23 mouse cellular contexts compared by ENCODE assay signal in the genomic region with DNA sequence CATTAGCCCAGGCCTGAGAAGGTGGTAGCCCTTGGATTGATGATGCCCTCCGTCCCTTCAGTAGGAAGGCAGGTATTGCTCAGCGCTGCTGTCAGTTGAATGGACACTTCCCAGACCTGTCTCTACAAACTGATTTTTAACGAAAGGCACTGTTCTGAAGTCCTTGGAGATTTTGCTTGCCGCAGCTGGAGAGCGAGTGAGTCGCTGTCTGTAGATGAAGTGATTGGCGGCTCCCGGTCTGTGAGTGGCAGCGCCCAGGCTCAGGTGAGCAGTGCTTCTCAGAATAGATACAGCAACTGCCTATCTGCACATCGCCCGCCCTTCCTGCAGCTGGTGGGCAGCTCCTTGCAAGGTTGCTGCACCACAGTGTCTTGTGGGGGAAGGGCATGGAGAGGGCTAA. TPM values are rescaled to one million over a fixed set of nuclear protein-coding genes. Genes with fewer than 3 reads are reported as not detected.
DNase-seq lines count a peak whose midpoint lies in the region; ATAC-seq lines count a peak whose summit lies in the region.
"Had no signal": no experiment of that assay in that cellular context is flagged by ENCODE, and none has a peak within 500 bp of the region (broad histone marks: within the 10 kb centered on the region; RNA-seq: fewer than 3 reads in every experiment).

No protein-coding gene starts in this region.

- no peak overlapping the region for H3K27ac ChIP-seq in midbrain, embryonic 11.5 days (ENCODE audit: low read depth, low read length)
- H3K27ac ChIP-seq in midbrain, embryonic 14.5 days (replicated peaks; ENCODE audit: low read depth, low read length): no peak overlapping the region
- H3K27ac ChIP-seq in midbrain, embryonic 13.5 days: no peak overlapping the region
- no peak overlapping the region for H3K27ac ChIP-seq in midbrain, embryonic 10.5 days (replicated peaks)

- WGBS in midbrain, embryonic 11.5 days: 91% methylated on average over 11 of the region's 11 CpGs
- 78% methylated on average over 11 of the region's 11 CpGs for WGBS in midbrain, embryonic 14.5 days
- WGBS in midbrain, embryonic 13.5 days: 83% methylated on average over 11 of the region's 11 CpGs
- 92% methylated on average over 11 of the region's 11 CpGs for WGBS in midbrain, embryonic 10.5 days

- no peak for ATAC-seq in midbrain, embryonic 11.5 days (ENCODE audit: low FRiP score)
- ATAC-seq in midbrain, embryonic 14.5 days (ENCODE audit: low FRiP score, low TSS enrichment): no peak
- no peak for ATAC-seq in midbrain, embryonic 13.5 days
- ATAC-seq: activated CD4-positive, CD25-positive, alpha-beta regulatory T cell, adult 4 months; CD4-positive, CD25-positive, alpha-beta regulatory T cell, adult 4 months; Patski had no signal

- H3K27me3 ChIP-seq in midbrain, embryonic 11.5 days (ENCODE audit: control insufficient read depth, insufficient read depth, low read length): no peaks in the 10 kb centered on the region
- H3K27me3 ChIP-seq in midbrain, embryonic 14.5 days (ENCODE audit: control insufficient read depth, insufficient read depth, low read length): no peaks in the 10 kb centered on the region
- H3K27me3 ChIP-seq in midbrain, embryonic 13.5 days: no peaks in the 10 kb centered on the region
- H3K27me3 ChIP-seq in midbrain, embryonic 10.5 days (ENCODE audit: low read depth, poor library complexity, severe bottlenecking): no peaks in the 10 kb centered on the region
- H3K27me3 ChIP-seq: CH12.LX, Patski had no signal

- H3K36me3 ChIP-seq in midbrain, embryonic 11.5 days (ENCODE audit: control insufficient read depth, insufficient read depth, low read length): no peaks in the 10 kb centered on the region
- peaks cover 13% of the 10 kb centered on the region; the same call in 1 of the 2 replicates for H3K36me3 ChIP-seq in midbrain, embryonic 14.5 days (ENCODE audit: control insufficient read depth, insufficient read depth, low read length)
- peaks cover 14% of the 10 kb centered on the region for H3K36me3 ChIP-seq in midbrain, embryonic 13.5 days
- H3K36me3 ChIP-seq in midbrain, embryonic 10.5 days: peaks cover 19% of the 10 kb centered on the region

- H3K4me3 ChIP-seq in midbrain, embryonic 11.5 days (ENCODE audit: low read depth, low read length): no peak overlapping the region
- no peak overlapping the region for H3K4me3 ChIP-seq in midbrain, embryonic 14.5 days (replicated peaks; ENCODE audit: low read depth, low read length)
- H3K4me3 ChIP-seq in midbrain, embryonic 13.5 days (replicated peaks): no peak overlapping the region
- H3K4me3 ChIP-seq in midbrain, embryonic 10.5 days: no peak overlapping the region

- H3K4me2 ChIP-seq in midbrain, embryonic 11.5 days: no peak overlapping the region
- no peak overlapping the region for H3K4me2 ChIP-seq in midbrain, embryonic 14.5 days (ENCODE audit: low read length)
- no peak overlapping the region for H3K4me2 ChIP-seq in midbrain, embryonic 13.5 days (replicated peaks)

- no peaks in the 10 kb centered on the region for H3K4me1 ChIP-seq in midbrain, embryonic 11.5 days (ENCODE audit: control insufficient read depth, insufficient read depth, low read length)
- H3K4me1 ChIP-seq in midbrain, embryonic 14.5 days (ENCODE audit: control insufficient read depth, insufficient read depth, low read length): 0 out of 2 replicates have a peak, but pooled peaks cover 4% of the 10 kb centered on the region
- H3K4me1 ChIP-seq in midbrain, embryonic 13.5 days (replicated peaks): peaks cover 20% of the 10 kb centered on the region
- peaks cover 3% of the 10 kb centered on the region; the same call in 1 of the 2 replicates for H3K4me1 ChIP-seq in midbrain, embryonic 10.5 days

- no peaks in the 10 kb centered on the region for H3K9me3 ChIP-seq in midbrain, embryonic 11.5 days (ENCODE audit: control insufficient read depth, low read length)
- no peaks in the 10 kb centered on the region for H3K9me3 ChIP-seq in midbrain, embryonic 14.5 days (ENCODE audit: control insufficient read depth, low read length)
- no peaks in the 10 kb centered on the region for H3K9me3 ChIP-seq in midbrain, embryonic 13.5 days
- H3K9me3 ChIP-seq in midbrain, embryonic 10.5 days (replicated peaks): no peaks in the 10 kb centered on the region
- H3K9me3 ChIP-seq: G1E had no signal

- peak; percentile 73 for DNase-seq in midbrain, embryonic 11.5 days (ENCODE audit: low spot score, missing footprints)
- DNase-seq in midbrain, embryonic 14.5 days: no peak
- no peak for DNase-seq in midbrain, embryonic 10.5 days (ENCODE audit: low spot score)
- peak; percentile 17 for DNase-seq in brain, adult 2 months (ENCODE audit: low read depth, low spot score)
- no peak for DNase-seq in embryo, embryonic 9.5 days (ENCODE audit: extremely low spot score)
- DNase-seq: adrenal gland, adult 2 months; adrenal gland, adult 8-10 months; adrenal gland, postnatal 10 days; adrenal gland, postnatal 14 days; adrenal gland, postnatal 25 days; adrenal gland, postnatal 36 days; B cell, adult 2 months; cerebellum, adult 11 months; cerebellum, adult 11-12 months; cerebellum, adult 18-20 months; cerebellum, adult 2 months had no signal

- H3K9ac ChIP-seq in midbrain, embryonic 11.5 days (ENCODE audit: low read length): no peak overlapping the region
- no peak overlapping the region for H3K9ac ChIP-seq in midbrain, embryonic 14.5 days (replicated peaks; ENCODE audit: low read length)
- 0 out of 2 replicates have a peak overlapping the region, but pooled peaks have one; percentile 26 for H3K9ac ChIP-seq in midbrain, embryonic 13.5 days (replicated peaks)

RNA-seq across cellular contexts. Expression of a gene that starts 17.3 kb away (rescaled TPM):
- 5.8 and 6.1 TPM in 2 replicates for polyA plus RNA-seq in midbrain, embryonic 11.5 days (2014; fragmentation: Nextera tagmentation; extraction: Ambion mirVana)
- polyA plus RNA-seq in midbrain, embryonic 14.5 days (2014; fragmentation: Nextera tagmentation; extraction: Ambion mirVana): 7.6 and 8.4 TPM in 2 replicates
- polyA plus RNA-seq in midbrain, embryonic 13.5 days (2015; fragmentation: Nextera tagmentation; extraction: Ambion mirVana): 9.4 and 9.9 TPM in 2 replicates
- polyA plus RNA-seq in midbrain, embryonic 10.5 days (2016; fragmentation: Nextera tagmentation; extraction: Ambion mirVana): 6.1 and 8.1 TPM in 2 replicates

RNA-seq across cellular contexts. Expression of a gene that starts 38.1 kb away (rescaled TPM):
- 0.40 and 0.48 TPM in 2 replicates for polyA plus RNA-seq in midbrain, embryonic 11.5 days (2014; fragmentation: Nextera tagmentation; extraction: Ambion mirVana)
- 0.49 and 0.70 TPM in 2 replicates for polyA plus RNA-seq in midbrain, embryonic 14.5 days (2014; fragmentation: Nextera tagmentation; extraction: Ambion mirVana)
- not detected in 2 replicates for polyA plus RNA-seq in midbrain, embryonic 13.5 days (2015; fragmentation: Nextera tagmentation; extraction: Ambion mirVana)
- polyA plus RNA-seq in midbrain, embryonic 10.5 days (2016; fragmentation: Nextera tagmentation; extraction: Ambion mirVana): 0.11 TPM in 1 of 2 replicates, not detected in the other
- polyA plus RNA-seq: activated CD4-positive, CD25-positive, alpha-beta regulatory T cell, adult 4 months; adrenal gland, adult 2 months; C2C12; CD4-positive, CD25-positive, alpha-beta regulatory T cell, adult 4 months; G1E; Patski had no signal

Comparison
In these comparisons a context has a peak if more than half of its experiments do, and no peak if none do; other contexts are left out.
1. DNase-seq: peak in midbrain, embryonic 11.5 days (single experiment) and brain, adult 2 months (single experiment); none in midbrain, embryonic 14.5 days (single experiment), midbrain, embryonic 10.5 days (single experiment) and embryo, embryonic 9.5 days (single experiment).